Mouse (Mus musculus): ENCODE measurements at regions not wholly inside any gene's neighbourhood (a gene's known extent, or its start where the extent isn't known, plus 50 kb on each side); places are given as distances from the start of the nearest gene placed in this dataset.

DNA sequence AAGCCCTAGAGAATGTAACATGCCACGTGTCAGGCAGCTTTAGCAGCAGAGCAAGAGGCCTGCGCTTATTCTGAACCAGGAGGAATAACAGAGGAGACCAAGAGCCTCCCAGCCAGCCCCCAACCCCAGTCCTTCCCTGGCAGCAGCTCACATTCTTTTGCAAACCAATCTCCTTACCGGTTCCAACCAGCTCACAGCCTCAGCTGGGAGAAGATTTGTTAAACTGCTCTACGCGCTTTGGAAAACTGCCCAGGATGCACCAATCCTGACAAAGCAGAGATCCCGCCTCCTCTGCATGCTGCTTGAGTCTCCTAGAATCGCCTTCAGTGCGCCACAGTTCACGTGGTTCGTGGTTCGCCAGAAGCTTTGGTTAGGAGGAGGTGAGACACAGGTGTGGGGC lies 51.8 kb downstream of the Gm9376 start:
- peak; percentile 8 to 9 for DNase-seq (ENCODE audit: low spot score in 2 of 2)

DNA sequence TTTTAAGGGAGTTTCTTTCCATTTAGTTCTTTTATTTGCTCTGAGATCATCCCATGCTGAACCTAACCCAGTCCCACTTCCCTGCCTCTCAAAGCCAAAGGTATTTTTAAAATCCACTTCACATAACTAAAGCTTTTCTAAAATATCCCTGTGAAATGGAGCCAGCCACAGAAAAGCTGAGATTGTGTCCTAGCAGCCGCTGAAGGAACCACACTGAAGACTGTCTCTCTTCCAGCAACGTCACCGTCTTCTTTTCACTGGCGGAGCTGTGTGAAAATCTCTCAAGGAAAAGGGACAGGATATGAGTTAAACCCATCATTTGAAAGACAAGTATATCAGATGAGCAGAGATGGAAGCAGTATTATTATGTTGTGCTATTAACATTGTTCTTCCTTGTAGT lies 53.3 kb downstream of the Gm9376 start:
- DNase-seq (ENCODE audit: low spot score in 2 of 2) = peak in 1 of 2 experiments; percentile 39

DNA sequence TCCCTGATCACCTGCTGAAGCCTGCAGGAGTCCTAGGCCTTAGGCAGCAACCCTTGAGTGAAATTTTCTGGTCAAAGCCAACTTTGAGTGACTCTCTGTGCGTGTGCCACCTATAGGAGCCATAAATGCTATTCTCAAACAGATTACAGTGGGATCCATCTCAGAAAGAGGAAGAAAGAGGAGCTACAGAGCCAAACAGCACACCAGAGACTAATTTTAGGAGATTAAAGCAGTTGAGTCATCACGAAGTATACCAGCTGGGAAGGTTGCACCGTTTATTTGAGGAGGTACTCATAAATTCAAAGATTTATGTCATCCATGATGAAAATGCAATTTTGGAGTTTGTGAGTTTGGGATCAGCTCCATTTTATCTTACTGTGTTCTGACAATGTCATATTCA lies 54.3 kb downstream of the Gm9376 start:
- no peak for DNase-seq (ENCODE audit: low spot score in 2 of 2)

DNA sequence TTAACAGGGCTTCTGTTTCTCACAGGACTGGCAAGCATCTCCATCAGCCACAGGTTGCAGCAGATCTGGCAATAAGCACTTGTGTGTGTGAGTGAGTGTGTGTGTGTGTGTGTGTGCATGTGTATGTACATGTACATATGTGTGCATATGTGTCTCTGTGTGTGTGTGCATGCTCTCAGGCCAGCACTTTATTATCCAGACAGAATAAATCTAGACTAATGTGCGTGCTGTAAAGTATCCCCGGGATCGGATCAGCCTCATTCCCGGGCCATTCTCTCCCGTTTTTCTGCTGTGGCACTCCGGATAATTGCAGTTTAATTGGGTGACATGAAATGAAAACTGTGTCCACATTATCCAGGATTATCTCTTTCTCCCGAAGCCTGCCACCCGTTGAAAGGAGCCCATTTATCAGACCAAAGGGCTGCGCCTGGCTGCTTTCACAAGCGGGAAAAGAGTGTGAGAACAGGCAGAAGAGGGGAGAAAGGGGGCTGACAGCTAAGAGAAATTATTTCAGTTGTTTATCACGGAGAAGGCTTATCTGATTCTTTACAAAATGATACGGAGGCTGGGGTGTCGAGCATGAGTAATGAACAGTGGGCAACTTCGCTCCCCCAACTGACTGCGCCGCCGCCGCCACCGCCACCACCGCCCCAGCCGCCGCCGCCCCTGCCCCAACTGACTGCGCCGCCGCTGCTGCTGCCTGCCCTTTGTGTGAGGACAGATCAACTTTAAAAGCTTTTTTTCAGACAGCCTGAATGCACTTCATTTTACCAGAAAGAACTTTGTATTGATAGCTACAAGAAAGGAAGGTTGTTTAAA lies 55.5 kb downstream of the Gm9376 start:
- no peak for DNase-seq (ENCODE audit: low spot score in 2 of 2)

DNA sequence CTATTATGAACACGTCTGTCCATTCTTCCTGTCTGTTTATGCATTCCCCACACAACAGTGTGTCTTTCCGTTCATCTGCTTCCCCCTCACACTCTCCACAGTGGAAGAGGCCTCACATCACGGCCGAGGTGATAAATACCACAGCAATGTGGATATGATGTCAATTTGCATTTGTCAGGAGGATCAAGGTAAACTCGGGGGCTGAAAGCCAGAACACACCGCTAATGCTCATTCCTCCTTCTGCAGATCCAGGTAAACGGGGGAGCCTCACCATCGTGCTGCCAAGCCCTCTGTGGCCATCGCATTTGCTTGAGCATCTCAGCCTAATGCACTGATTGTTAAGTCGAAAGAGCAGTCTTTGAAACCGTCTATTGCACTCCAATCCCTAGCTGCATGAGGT lies 56.1 kb downstream of the Gm9376 start:
- no peak for DNase-seq (ENCODE audit: low spot score in 2 of 2)

DNA sequence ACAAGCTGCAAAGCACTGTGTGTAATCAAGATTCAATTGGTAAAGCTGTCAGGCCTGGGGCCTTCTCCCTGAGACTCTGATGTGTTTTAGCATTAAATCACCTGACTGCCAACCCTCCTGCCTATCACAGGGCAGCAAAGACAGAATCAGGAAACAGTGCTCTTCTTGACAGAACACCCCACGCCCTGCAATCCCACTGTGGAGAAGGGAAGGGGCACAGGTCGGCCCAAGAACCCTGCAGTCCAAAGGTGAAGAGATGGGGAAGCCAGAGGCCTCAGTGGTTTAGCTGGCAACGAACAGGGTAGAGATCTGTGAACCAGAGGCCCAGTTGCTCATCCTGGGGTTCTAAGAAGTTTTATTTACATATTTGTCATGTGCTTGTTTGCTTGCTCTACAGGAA lies 71.3 kb downstream of the Gm9376 start:
- no peak for DNase-seq (ENCODE audit: low spot score in 2 of 2)

DNA sequence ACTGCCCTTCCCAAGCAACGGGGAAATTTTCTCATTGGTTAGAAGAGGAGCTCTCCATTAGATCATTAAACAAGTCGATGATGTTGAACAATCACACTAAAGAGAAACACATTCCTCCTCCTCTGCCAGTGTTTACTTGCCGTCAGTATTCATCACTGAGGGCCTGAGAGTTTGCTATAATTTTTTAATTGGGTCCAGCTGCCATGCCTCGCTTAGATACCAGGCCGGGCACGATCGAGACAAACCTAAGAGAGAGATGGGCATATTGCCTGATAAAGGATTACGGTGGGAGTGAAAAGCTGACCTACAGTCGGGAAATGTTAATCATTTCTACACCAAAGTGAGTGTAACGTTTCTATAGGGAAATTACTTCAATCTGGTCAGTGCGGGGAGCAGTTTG lies 96.2 kb downstream of the Gm9376 start:
- DNase-seq (ENCODE audit: low spot score in 2 of 2) = no peak

DNA sequence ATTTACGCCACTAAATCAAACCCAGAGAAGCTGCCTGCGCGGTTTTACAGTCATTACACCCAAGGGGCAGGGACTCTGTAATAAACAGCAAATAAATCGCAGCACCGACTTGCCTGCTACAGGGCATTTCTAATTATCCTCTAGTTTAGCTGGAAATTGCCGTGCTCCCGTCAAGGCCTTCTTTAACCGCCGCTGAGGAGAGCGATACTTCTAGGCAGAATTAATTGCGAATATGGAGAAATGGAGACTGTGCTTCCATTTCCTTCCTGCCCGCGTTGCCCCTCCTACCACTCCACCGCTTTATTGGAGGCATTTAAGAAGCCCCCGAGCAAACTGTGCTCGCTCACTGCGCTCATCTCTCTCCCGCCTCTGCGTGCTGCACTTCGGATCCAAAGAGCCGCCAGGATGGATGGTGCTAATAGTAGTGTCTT lies 96.6 kb downstream of the Gm9376 start:
- no peak for DNase-seq (ENCODE audit: low spot score in 2 of 2)

DNA sequence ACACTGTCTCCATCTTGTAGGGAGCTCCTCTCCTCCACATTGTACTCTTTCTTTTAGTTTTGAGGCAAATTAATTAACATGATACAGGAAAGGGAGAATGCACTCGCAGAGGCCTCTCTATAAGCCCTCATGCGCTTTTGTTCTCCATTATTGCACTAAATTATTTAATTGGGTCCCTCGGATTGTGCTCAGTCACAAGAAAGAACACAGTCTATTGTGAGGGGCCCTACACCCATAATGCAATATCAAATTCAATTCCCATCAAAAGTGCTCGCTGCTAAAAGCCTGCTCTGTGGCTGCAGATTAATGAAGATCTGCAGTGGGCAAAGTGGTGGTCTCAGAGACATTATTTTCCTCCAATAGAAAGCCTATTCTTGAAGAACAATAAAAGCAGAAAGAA lies 99.8 kb downstream of the Gm9376 start:
- DNase-seq (ENCODE audit: low spot score in 2 of 2) = no peak

DNA sequence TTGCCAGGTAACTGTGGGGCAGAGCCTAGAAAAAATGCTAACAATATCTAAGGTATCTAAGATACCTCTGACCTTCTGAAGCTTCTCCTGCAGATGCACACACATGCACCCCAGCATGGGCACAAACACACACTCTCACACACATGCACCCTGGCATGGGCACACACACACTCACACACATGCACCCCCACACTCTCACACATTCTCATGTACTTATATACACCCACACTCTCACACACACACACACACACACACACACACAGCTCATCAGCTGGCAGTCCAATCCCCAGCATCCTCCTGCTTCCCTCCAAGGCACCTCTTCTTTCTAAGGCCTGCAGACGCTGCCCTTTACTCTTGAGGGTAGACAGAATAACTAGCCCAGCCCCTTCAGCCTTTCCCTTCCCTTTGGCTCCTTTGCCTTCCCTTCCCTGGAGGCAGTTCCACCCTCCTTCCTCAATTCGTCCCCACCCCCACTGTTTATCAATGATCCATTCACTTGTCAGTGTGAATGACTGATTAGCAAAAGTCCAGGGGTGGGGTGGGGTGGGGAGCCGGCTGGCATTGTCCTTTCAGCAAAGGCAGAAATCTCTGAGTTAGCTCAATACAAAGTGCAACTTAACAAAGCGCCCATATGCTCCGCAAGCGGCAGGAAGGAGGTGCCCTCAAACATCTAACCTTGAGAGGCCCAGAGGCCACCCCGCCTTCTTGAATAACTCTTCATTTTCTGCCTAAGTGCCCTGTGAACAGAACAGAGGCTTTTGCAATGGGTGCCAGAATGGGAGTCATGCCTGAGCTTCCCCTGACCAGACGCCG lies 102.1 kb downstream of the Gm9376 start:
- no peak for DNase-seq (ENCODE audit: low spot score in 2 of 2)

DNA sequence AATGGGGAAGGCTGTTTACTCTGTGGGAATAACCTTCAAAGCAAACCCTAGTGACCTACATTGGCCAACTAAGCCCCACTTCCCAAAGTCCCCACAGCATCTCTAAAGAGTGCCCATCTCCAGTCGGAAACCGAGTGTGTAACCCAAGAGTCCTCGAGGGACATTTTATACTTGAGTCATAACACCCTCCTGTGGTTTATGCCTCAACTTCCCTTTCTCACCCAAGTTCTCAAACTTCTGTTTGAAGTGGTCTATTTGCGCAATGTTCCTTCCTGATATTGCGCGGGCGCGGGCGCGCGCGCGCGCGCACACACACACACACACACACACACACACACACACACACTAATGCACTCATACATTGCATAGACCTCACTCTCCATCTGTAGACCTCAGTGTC lies 104.6 kb downstream of the Gm9376 start:
- no peak for DNase-seq (ENCODE audit: low spot score in 2 of 2)

DNA sequence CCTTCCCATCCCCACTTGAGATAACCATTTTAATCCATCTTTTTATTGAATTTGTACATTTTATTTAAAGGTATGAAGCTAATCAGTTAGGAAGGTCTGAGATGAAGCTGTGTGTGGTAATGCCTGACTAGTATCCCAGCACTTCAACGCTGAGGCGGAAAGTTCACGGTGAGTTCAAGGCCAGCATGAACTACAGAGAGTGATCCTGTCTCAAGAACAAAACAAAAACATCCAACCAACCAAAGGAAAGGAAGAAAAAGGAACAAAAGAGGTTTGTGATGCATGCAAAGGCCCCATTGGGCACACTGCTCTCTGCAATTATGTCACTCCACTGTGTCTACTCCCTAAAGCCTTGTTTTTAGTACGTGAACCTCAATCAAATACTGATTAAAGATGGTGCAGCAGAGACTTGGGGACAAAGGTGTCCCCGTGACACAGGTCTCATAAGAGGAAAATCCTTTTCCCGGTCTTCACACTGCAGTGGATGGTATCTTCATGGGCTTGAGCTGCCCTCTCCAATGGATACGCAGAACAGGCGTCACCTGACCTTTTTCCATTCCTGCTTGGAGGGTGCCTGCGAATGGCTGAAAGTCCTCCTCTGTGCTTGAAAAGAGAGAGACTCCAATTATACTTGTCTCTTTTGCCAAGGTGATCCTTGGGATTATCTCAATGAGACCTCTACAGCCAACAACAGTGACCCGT lies 108.2 kb downstream of the Gm9376 start:
- no peak for DNase-seq (ENCODE audit: low spot score in 2 of 2)

DNA sequence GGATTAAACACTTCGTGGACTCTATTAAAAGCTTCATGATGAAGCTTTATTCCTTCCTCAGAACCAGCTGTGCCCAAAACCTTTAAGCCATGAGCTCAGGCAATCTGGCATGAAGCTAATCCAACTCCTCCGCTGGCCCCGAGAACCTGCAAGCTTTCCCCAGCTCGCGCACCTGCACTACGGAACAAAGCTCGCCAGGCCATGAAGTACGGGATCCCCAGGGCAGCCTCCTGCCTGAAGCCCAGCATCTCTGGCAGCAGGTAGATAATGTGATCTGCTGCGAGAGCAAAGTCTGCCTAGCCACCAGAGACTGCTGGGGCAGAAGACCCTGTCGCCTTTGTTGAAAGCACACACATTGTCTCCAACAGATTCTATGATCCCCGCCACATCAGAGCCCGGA lies 108.9 kb downstream of the Gm9376 start:
- DNase-seq (ENCODE audit: low spot score in 2 of 2) = no peak

DNA sequence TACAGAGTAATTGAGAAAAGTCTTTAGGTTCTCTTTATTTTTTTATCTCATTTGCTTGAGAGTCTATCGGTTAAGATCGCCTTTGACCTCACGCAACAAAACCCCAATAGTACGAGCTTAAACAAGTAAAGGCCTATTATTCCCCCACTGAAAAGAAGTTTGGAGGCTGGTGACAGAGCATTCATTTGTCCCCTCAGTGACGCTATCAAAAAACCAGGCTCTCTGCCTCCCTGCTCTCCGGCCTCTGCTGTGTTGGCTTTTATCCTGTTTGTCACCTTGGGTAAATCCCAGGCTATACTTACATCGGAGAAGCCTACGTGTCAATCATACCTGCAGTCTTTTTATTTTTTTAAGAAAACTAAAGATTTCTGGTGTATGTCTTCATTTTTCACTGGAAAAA lies 112.9 kb downstream of the Gm9376 start:
- no peak for DNase-seq (ENCODE audit: low spot score in 2 of 2)

DNA sequence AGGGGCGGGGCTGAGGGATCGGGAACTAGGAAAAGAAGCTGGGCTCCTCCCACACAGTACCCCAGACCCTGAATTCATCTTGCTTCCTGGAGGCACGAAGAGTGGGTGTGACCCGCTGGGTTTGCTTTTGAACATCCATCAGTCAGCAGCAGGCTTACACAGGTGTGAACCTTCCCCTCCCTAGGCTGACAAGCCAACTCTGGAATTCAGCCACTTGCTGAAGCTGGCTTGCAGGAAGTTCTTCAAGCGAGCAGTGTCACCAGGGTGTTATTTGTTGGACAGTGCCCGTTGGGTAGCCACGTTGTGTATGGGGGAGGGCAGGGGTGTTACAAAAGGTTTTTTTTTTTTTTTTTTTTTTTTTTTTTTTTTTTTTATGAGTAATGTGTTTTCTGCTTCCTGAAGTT lies 118.8 kb downstream of the Gm9376 start:
- no peak for DNase-seq (ENCODE audit: low spot score in 2 of 2)

DNA sequence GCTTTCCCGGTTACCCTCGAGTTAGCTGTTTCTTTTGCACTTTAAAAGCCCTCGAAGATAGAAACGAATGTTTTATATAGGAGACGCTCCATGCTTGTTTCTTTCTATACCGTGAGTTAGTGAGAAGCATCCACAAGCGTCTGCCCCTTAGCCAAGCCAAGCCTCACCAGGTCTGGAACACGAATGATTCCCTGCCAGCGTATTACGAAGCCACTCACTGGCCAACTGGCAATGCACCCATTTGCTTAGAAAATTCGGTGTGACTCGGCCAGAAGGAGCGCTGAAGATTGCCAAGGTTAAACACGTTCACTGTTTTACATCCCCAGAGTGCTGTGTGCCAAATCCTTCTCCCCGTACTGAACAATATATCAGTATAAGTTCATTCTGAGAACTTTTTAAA lies 121.3 kb downstream of the Gm9376 start:
- no peak for DNase-seq (ENCODE audit: low spot score in 2 of 2)

DNA sequence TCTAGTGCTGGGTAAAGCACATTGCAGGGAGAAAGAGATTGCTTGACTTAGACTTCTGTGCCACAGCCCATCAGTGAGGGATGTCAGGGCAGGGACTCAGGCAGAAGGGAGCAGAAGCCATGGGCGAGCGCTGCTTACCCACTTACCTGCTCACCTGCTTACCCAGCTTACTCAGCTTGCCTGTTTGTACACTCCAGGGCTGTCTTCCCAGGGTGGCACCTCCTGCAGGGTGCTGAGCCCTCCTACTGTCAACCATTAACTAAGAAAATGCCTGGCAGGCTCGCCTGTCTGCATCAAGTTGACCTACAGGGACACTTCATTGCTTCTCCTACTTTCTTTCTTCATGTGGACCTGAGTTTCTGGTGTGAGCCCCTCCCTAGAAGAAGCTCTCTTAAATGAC lies 124.0 kb downstream of the Gm9376 start:
- no peak for DNase-seq (ENCODE audit: low spot score in 2 of 2)

DNA sequence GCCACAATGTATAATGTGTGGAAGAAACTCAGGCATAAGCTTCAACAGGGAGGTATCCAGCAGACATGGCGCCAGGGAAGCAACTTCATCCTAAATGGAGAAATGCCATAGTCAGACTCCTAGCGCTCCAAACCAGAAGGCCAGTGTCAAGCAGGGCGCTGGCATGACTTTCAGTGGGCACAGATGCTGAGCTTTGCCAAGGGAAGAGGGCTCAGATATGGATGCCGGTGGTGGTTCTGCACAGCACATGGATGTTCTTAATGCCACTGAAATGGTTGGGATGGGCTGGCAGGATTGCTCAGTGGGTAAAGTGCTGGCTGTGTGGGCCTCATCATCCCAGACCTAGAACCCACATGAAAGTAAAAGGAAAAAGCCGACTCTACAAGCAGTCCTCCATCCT lies 124.8 kb downstream of the Gm9376 start:
- DNase-seq (ENCODE audit: low spot score in 2 of 2) = no peak

DNA sequence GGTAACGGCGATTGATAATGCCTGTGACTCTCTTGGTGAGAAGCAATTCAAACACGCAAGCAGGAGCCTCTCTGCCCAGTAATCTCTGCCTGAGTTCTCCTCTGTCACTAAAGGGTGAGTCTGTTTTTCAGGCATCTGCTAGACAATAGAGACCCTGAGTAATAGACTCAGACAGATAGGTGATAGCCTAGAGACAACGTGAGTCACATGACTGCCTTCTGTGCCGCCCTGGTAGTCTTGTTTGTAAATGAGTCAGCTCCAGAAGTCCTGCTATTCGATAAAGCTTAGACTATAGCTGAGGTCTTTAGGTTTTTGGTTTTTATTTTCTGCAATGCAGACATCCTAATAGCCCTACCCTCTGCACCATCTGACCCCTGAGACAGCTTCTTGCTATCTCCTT lies 126.9 kb downstream of the Gm9376 start:
- no peak for DNase-seq (ENCODE audit: low spot score in 2 of 2)

DNA sequence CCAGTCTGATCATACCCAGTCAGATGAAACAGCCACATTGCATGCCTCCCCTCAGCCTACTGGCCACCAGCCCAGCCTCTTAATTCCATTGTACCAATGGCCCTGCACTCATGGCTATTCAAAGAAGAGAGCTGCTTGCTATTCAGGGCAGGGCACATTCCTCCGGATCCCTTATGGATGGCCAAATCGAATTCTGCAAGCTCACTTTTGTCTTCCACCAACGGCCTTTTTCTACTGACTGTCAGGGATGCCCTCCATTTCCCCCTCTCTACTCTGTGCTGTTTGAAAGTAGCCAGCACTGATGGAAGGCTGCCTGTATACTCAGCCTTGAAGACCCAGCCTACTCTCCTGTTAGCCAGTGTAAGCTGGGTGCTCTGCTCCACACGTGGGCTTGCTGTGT lies 147.5 kb downstream of the Gm9376 start:
- no peak for DNase-seq (ENCODE audit: low spot score in 2 of 2)

DNA sequence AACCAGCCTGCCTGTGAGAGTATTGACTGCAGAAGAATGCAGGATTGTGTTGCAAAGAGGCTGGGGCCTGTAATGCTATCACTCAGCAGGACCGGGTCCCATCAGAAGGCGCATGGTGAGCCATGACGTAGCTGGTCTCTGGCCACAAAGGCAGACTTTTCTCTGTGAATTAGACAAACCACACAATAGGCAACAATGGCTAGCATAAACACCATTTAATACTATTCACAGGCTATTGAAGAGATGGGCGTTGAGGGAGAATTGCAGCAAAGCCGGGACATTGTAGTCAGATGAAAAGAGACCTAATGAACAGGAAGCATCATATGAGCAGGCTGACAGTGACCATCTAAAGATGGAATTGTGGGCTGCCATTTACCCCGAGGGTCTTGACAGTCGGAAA lies 149.4 kb downstream of the Gm9376 start:
- DNase-seq (ENCODE audit: low spot score in 2 of 2) = no peak

DNA sequence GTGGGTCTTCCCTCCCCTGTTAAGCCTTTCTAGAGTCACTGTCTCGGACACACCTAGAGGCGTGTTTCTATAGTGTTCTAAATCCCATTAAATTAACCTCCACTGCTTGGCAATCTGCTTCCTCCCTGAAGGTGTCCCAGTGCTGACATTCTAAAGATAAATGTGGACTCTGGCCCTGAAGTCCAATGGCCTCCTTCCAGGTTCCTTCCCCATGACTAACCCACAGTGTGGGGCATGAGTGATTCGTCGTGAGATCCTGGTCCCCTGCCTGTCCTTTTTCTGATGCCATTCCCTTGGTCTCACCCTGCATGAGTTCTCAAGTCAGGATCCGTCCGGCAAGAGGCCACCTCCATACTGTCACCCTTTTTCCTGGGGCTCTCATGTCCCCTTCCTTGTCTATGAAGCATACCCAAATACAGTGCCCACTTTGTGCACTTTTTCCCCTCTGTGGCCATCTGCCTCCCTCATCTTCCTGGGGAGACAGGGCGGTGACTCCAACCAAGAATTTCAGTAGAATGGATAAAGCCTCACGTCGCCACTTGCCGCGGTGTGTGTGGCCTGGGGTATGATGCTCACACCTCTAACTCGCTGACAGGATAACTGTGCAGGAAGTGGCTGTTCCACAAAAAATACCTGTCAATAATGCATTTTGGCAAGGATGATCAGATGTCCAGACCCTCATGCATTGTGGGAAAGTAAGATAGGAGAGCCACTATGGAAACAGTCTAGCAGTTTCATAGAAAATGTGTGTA lies 152.9 kb downstream of the Gm9376 start:
- DNase-seq (ENCODE audit: low spot score in 2 of 2) = no peak
